Mouse (Mus musculus) midbrain, embryonic 10.5 days (tissue): ENCODE data around the gene Ankrd28. TPM values are rescaled to one million over a fixed set of nuclear protein-coding genes. Genes with fewer than 3 reads are reported as not detected.
A peak's percentile ranks its signal among the peaks of the same experiment; 100 is the strongest.

Experiments
- DNase-seq: peaks from one replicate; pipeline ENCODE4 v3.0.0-alpha.2; 2017; ENCODE audit warnings: low spot score
- H3K27ac ChIP-seq: fragments of 300-500 bp; sonication (generic); replicated peaks from 2 replicates; pipeline ENCODE4 v1.5.1; 2016; ENCODE audit warnings: mild to moderate bottlenecking
- H3K27me3 ChIP-seq: fragments of 300-500 bp; sonication (generic); 2 replicates; pipeline ENCODE4 v1.6.1; 2016; ENCODE audit warnings: low read depth, mild to moderate bottlenecking; ENCODE audit not compliant: poor library complexity, severe bottlenecking
- H3K36me3 ChIP-seq: fragments of 300-500 bp; sonication (generic); 2 replicates; pipeline ENCODE4 v1.6.1; 2016; ENCODE audit warnings: mild to moderate bottlenecking, moderate library complexity
- H3K4me1 ChIP-seq: fragments of 300-500 bp; sonication (generic); 2 replicates; pipeline ENCODE4 v1.6.1; 2016
- H3K4me3 ChIP-seq: fragments of 300-500 bp; sonication (generic); 2 replicates; pipeline ENCODE4 v1.5.1; 2016; ENCODE audit warnings: mild to moderate bottlenecking, moderate library complexity
- H3K9me3 ChIP-seq: fragments of 300-500 bp; sonication (generic); replicated peaks from 2 replicates; pipeline ENCODE4 v1.6.1; 2016; ENCODE audit warnings: mild to moderate bottlenecking
- WGBS: fragments of 180-500 bp; shearing (Covaris S2); methylation state at CpG from one replicate; pipeline ENCODE4 v1.1.7; 2016; 5-methylcytosine and 5-hydroxymethylcytosine counted together
- polyA plus RNA-seq: library from polyadenylated mRNA; unstranded; fragments of >200 nt; fragmentation: Nextera tagmentation; extraction: Ambion mirVana; gene quantifications from 2 replicates; pipeline ENCODE4 v1.2.1, GENCODE M21; 2016

Gene Ankrd28
- polyA plus RNA-seq, 1 experiment from 2014 or later, result 8.1 TPM

DNA sequence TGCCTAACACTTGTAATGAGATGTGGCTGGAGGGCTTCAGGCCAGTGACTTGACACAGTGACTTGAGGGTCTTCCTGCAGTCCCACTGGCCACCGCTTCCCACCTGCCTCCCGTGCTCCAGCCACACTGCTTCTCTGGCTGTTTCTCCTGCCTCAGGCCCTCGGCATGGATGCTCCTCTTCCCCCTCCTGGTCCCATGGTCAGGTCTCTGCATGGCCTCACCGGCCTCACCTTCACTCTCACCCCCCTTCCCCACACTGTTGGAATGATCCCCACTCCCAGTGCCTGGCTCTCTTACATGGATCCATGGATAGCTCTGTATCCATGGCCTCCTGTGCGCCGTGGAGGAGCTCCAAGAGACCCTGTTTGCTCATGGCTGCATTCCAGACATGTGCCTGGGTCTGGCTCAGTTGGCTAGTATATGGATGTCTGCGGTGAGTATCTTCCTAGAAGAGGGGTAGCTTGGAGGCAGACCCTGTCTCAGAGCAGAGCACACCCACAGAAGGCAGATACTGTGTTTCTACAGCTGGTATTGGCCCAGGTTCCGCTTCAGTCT is 172.2 kb downstream of the Ankrd28 start:
- H3K27me3 ChIP-seq, result no peaks in the 10 kb centered on the region
- H3K4me3 ChIP-seq, result no peak overlapping the region
- no peak for DNase-seq
- 91% methylated on average over 8 of the region's 8 CpGs for WGBS
- H3K36me3 ChIP-seq, result no peaks in the 10 kb centered on the region
- peaks cover 26% of the 10 kb centered on the region for H3K4me1 ChIP-seq
- no peaks in the 10 kb centered on the region for H3K9me3 ChIP-seq
- no peak overlapping the region for H3K27ac ChIP-seq

- Histone ChIP-seq H3K4me1 (peaks cover 18% of the 10 kb centered on the region), H3K27me3 (no peaks in the 10 kb centered on the region), H3K4me3 (no peak overlapping the region), H3K9me3 (no peaks in the 10 kb centered on the region), H3K36me3 (no peaks in the 10 kb centered on the region), H3K27ac (no peak overlapping the region)
- 50% methylated on average over 5 of the region's 5 CpGs for WGBS
- DNase-seq, result peak; percentile 64
Observed at GRCm38 (mm10) chr14:31656857-31657645, 173.4 kb downstream of the Ankrd28 start.

- no peak for DNase-seq
- Histone ChIP-seq H3K27me3 (no peaks in the 10 kb centered on the region), H3K4me3 (no peak overlapping the region), H3K36me3 (no peaks in the 10 kb centered on the region), H3K4me1 (peaks cover 12% of the 10 kb centered on the region), H3K27ac (no peak overlapping the region), H3K9me3 (no peaks in the 10 kb centered on the region)
- 81% methylated on average over 7 of the region's 7 CpGs for WGBS
Observed at GRCm38 (mm10) chr14:31656386-31656785, 174.1 kb downstream of the Ankrd28 start.

GRCm38 (mm10) chr14:31655406-31655805 is 175.0 kb downstream of the Ankrd28 start:
- H3K4me3 ChIP-seq, result no peak overlapping the region
- H3K4me1 ChIP-seq, result peaks cover 5% of the 10 kb centered on the region; the same call in 1 of the 2 replicates
- H3K27me3 ChIP-seq, result no peaks in the 10 kb centered on the region
- H3K36me3 ChIP-seq, result peaks cover under 1% of the 10 kb centered on the region; the same call in 1 of the 2 replicates
- H3K9me3 ChIP-seq, result no peaks in the 10 kb centered on the region; the same call in 1 of the 2 replicates
- WGBS, result 79% methylated on average over 14 of the region's 14 CpGs
- DNase-seq, result no peak
- no peak overlapping the region; the same call in 1 of the 2 replicates for H3K27ac ChIP-seq

- peaks cover 4% of the 10 kb centered on the region; the same call in 1 of the 2 replicates for H3K4me1 ChIP-seq
- no peak overlapping the region for H3K27ac ChIP-seq
- no peak for DNase-seq
- no peaks in the 10 kb centered on the region for H3K27me3 ChIP-seq
- 82% methylated on average over 5 of the region's 5 CpGs for WGBS
- no peak overlapping the region for H3K4me3 ChIP-seq
- H3K36me3 ChIP-seq, result peaks cover 2% of the 10 kb centered on the region; the same call in 1 of the 2 replicates
- no peaks in the 10 kb centered on the region; the same call in 1 of the 2 replicates for H3K9me3 ChIP-seq
Observed at GRCm38 (mm10) chr14:31654816-31655215, 175.6 kb downstream of the Ankrd28 start.

DNA sequence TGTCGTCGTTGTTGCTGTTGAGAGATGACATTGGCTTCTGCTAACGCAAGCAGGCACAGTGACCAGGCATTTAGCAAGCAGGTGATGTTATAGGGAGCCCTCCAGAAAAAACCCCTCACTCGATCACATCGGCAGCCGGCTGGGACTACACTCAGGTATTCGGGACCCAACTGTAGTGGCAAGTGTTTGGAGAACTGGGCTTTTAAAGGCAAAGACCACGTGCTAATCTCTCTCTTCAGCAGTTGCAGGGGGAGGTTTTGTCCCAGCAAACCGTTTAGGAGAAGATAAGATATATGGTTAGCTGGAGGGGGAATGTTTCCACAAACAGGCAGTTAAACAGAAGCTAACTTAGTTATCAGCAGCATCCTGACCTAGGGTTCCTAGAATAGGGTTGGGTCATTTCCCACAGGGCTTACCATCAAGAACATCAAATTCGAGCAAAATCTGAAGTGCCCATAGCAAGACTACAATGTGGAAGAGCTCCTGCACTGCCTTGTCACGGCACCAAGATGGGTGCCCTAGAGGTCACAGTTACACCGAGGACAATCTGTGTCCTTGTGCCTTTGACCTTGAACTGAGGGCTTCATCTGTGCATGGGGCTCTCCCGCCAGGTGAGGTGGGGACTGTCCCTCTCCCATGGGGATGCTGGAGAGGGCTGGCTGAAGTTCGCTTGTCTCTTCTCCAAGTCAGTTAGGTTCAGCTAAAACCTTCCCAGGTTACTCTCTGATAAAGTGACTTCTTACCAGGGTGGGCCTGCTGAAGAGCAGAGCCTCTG is 177.2 kb downstream of the Ankrd28 start:
- H3K27ac ChIP-seq, result no peak overlapping the region
- no peaks in the 10 kb centered on the region; the same call in 1 of the 2 replicates for H3K9me3 ChIP-seq
- peaks cover 2% of the 10 kb centered on the region; the same call in 1 of the 2 replicates for H3K36me3 ChIP-seq
- H3K4me1 ChIP-seq, result peaks cover 4% of the 10 kb centered on the region; the same call in 1 of the 2 replicates
- H3K4me3 ChIP-seq, result no peak overlapping the region
- H3K27me3 ChIP-seq, result no peaks in the 10 kb centered on the region
- WGBS, result 85% methylated on average over 14 of the region's 14 CpGs
- DNase-seq, result no peak

- H3K36me3 ChIP-seq, result peaks cover 2% of the 10 kb centered on the region; the same call in 1 of the 2 replicates
- peaks cover 4% of the 10 kb centered on the region; the same call in 1 of the 2 replicates for H3K4me1 ChIP-seq
- no peak overlapping the region for H3K27ac ChIP-seq
- no peaks in the 10 kb centered on the region; the same call in 1 of the 2 replicates for H3K9me3 ChIP-seq
- WGBS, result 95% methylated on average over 1 of the region's 1 CpGs
- no peak overlapping the region for H3K4me3 ChIP-seq
- no peaks in the 10 kb centered on the region for H3K27me3 ChIP-seq
- DNase-seq, result no peak
Observed at GRCm38 (mm10) chr14:31652624-31653023, 177.8 kb downstream of the Ankrd28 start.

DNA sequence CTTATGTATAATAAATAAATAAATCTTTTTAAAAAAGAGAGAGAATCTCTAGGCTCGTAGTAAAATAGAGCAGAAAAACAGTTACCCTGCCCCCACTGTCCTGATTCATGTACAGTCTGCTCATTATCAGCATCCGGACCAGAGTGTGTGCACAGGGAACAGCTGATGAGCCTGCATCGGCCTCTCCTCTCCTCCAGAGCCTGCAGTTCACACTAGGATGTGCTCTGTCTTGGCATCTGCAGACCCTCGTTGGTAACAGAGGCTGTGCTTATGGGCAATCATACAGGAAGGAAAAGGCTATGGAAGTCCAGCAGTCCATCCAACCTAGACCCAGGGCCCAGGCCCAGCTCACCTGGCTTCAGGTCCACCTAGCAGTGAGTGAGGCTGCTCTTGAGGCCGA is 178.3 kb downstream of the Ankrd28 start:
- 89% methylated on average over 5 of the region's 5 CpGs for WGBS

DNA sequence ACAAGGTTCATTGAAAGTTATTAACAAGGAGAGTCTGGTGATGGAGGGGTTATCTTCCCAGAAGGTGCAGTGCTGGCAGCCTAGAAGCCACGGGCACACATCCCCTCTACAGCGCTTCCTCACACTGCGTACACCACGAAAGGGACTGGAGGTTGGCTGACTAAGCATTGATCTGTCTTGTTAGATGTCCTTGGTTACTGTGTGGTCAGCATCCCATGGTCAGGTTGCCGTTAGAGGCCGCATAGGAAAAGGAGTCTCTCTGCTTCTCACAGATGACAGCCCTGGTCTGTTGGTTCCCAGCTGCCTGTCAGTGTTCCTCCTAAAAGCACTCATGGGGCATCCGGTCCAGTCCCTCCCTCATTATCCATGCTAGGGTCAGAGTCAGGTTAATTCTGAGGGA is 179.2 kb downstream of the Ankrd28 start:
- no peaks in the 10 kb centered on the region for H3K27me3 ChIP-seq
- no peak overlapping the region for H3K4me3 ChIP-seq
- H3K36me3 ChIP-seq, result peaks cover 2% of the 10 kb centered on the region; the same call in 1 of the 2 replicates
- H3K4me1 ChIP-seq, result peaks cover 4% of the 10 kb centered on the region; the same call in 1 of the 2 replicates
- WGBS, result 92% methylated on average over 7 of the region's 7 CpGs
- no peak overlapping the region for H3K27ac ChIP-seq
- H3K9me3 ChIP-seq, result no peaks in the 10 kb centered on the region; the same call in 1 of the 2 replicates
- DNase-seq, result no peak

More for the DNA sequence above, 178.3 kb downstream of the Ankrd28 start:
- no peak overlapping the region for H3K4me3 ChIP-seq
- no peak for DNase-seq
- no peaks in the 10 kb centered on the region for H3K27me3 ChIP-seq
- H3K9me3 ChIP-seq, result no peaks in the 10 kb centered on the region; the same call in 1 of the 2 replicates
- peaks cover 4% of the 10 kb centered on the region; the same call in 1 of the 2 replicates for H3K4me1 ChIP-seq
- peaks cover 2% of the 10 kb centered on the region; the same call in 1 of the 2 replicates for H3K36me3 ChIP-seq
- H3K27ac ChIP-seq, result no peak overlapping the region

DNA sequence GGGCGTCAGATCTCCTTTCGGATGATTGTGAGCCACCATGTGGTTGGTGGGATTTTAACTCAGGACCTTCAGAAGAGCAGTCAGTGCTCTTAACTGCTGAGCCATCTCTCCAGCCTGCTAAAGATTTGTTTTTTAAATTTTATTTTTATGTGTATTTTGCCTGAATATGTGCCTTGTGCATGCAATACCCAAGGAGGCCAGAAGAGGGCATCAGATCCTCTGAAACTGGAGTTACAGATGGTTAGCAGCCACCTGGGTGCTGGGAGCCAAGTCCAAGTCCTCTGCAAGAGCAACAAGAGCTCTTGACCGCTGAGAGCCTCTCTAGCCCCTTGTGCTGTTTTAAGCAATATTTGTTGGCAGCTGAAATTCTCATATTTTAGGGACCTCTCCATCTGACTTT is 180.1 kb downstream of the Ankrd28 start:
- peaks cover 4% of the 10 kb centered on the region; the same call in 1 of the 2 replicates for H3K4me1 ChIP-seq
- peaks cover 2% of the 10 kb centered on the region; the same call in 1 of the 2 replicates for H3K36me3 ChIP-seq
- H3K4me3 ChIP-seq, result no peak overlapping the region
- DNase-seq, result no peak
- WGBS, result 96% methylated on average over 3 of the region's 3 CpGs
- H3K9me3 ChIP-seq, result no peaks in the 10 kb centered on the region; the same call in 1 of the 2 replicates
- no peak overlapping the region for H3K27ac ChIP-seq
- H3K27me3 ChIP-seq, result no peaks in the 10 kb centered on the region
